22 mouse cellular contexts compared by ENCODE assay signal in genomic region chr13:15343474-15343873, GRCm38 (mm10).
DNase-seq lines count a peak whose midpoint lies in the region; ATAC-seq and TF ChIP-seq lines count a peak whose summit lies in the region.
"Had no signal": no experiment of that assay in that cellular context is flagged by ENCODE, and none has a peak within 500 bp of the region (broad histone marks: within the 10 kb centered on the region; RNA-seq: fewer than 3 reads in every experiment).

No protein-coding gene starts in this region.

- no peak for DNase-seq in heart, postnatal 25 days (ENCODE audit: low spot score)
- DNase-seq in embryo, embryonic 10.5 days (ENCODE audit: low spot score): peak; percentile 53
- DNase-seq in limb, embryonic 11.5 days (ENCODE audit: low spot score): peak; percentile 38
- DNase-seq in layer of hippocampus, adult 9-10 months (ENCODE audit: low spot score): no peak
- DNase-seq in kidney, adult 2 months: no peak
- DNase-seq: adrenal gland, adult 2 months; adrenal gland, postnatal 25 days; cerebellum, adult 11-12 months; cerebellum, adult 9-10 months; cerebellum, postnatal 25 days; gastrocnemius, postnatal 10 days; heart, adult 18-20 months; heart, postnatal 14 days had no signal

- H3K9me3 ChIP-seq in heart, embryonic 12.5 days (replicated peaks): no peaks in the 10 kb centered on the region
- no peaks in the 10 kb centered on the region for H3K9me3 ChIP-seq in limb, embryonic 11.5 days (ENCODE audit: control insufficient read depth, low read length)
- H3K9me3 ChIP-seq: embryonic facial prominence, embryonic 12.5 days; forebrain, embryonic 15.5 days; heart, embryonic 10.5 days; heart, embryonic 15.5 days; hindbrain, embryonic 10.5 days; hindbrain, embryonic 15.5 days had no signal

- WGBS in heart, embryonic 12.5 days: 36% methylated on average over 3 of the region's 3 CpGs
- 4% methylated on average over 3 of the region's 3 CpGs for WGBS in limb, embryonic 11.5 days
- WGBS in kidney, adult 2 months: 26% methylated on average over 3 of the region's 3 CpGs

- no peak for TF ChIP-seq POLR2A in kidney, adult 2 months (IDR thresholded peaks at IDR 0.05; ENCODE audit: low read depth, low read length)

- no peak overlapping the region for H3K9ac ChIP-seq in heart, embryonic 12.5 days
- no peak overlapping the region for H3K9ac ChIP-seq in limb, embryonic 11.5 days (ENCODE audit: low read length)
- H3K9ac ChIP-seq: embryonic facial prominence, embryonic 12.5 days; forebrain, embryonic 15.5 days; heart, embryonic 15.5 days; hindbrain, embryonic 15.5 days had no signal

- no peak overlapping the region for H3K4me2 ChIP-seq in heart, embryonic 12.5 days
- no peak overlapping the region for H3K4me2 ChIP-seq in limb, embryonic 11.5 days (ENCODE audit: low read depth, severe bottlenecking)
- H3K4me2 ChIP-seq: embryonic facial prominence, embryonic 12.5 days; forebrain, embryonic 15.5 days; heart, embryonic 15.5 days; hindbrain, embryonic 15.5 days had no signal

- no peak for ATAC-seq in heart, embryonic 12.5 days (ENCODE audit: insufficient number of reproducible peaks, low FRiP score)
- ATAC-seq in limb, embryonic 11.5 days (ENCODE audit: insufficient number of reproducible peaks, low FRiP score, low TSS enrichment, low read depth): 0 out of 2 replicates have a peak, but pooled peaks have one; percentile 20
- ATAC-seq in cerebellum, adult (ENCODE audit: insufficient number of reproducible peaks, low FRiP score, low TSS enrichment): no peak
- ATAC-seq: forebrain, embryonic 15.5 days had no signal

- no peaks in the 10 kb centered on the region for H3K4me1 ChIP-seq in heart, embryonic 12.5 days (replicated peaks)
- H3K4me1 ChIP-seq in limb, embryonic 11.5 days (ENCODE audit: control insufficient read depth, insufficient read depth, low read length): peaks cover 18% of the 10 kb centered on the region; the same call in 1 of the 2 replicates
- H3K4me1 ChIP-seq in kidney, adult 2 months (ENCODE audit: control insufficient read depth, insufficient read depth, low read length): no peaks in the 10 kb centered on the region
- H3K4me1 ChIP-seq: forebrain, embryonic 15.5 days; heart, embryonic 10.5 days; heart, embryonic 15.5 days; hindbrain, embryonic 15.5 days had no signal

- H3K27me3 ChIP-seq in heart, embryonic 12.5 days (replicated peaks): no peaks in the 10 kb centered on the region
- H3K27me3 ChIP-seq in limb, embryonic 11.5 days (ENCODE audit: control insufficient read depth, insufficient read depth, low read length): no peaks in the 10 kb centered on the region
- H3K27me3 ChIP-seq in kidney, adult 2 months (replicated peaks; ENCODE audit: control insufficient read depth, insufficient read depth, low read length): no peaks in the 10 kb centered on the region
- H3K27me3 ChIP-seq: CH12.LX; embryonic facial prominence, embryonic 12.5 days; forebrain, embryonic 15.5 days; heart, embryonic 15.5 days; hindbrain, embryonic 15.5 days had no signal

- TF ChIP-seq CTCF in kidney, adult 2 months (conservative IDR thresholded peaks at IDR 0.05; ENCODE audit: insufficient read depth, insufficient read length, low read depth, low read length): no peak

- H3K36me3 ChIP-seq in heart, embryonic 12.5 days: no peaks in the 10 kb centered on the region
- no peaks in the 10 kb centered on the region for H3K36me3 ChIP-seq in limb, embryonic 11.5 days (ENCODE audit: control insufficient read depth, insufficient read depth, low read length)
- no peaks in the 10 kb centered on the region for H3K36me3 ChIP-seq in kidney, adult 2 months (ENCODE audit: control insufficient read depth, insufficient read depth, low read length)
- H3K36me3 ChIP-seq: embryonic facial prominence, embryonic 12.5 days; forebrain, embryonic 15.5 days; heart, embryonic 10.5 days; heart, embryonic 15.5 days; hindbrain, embryonic 10.5 days; hindbrain, embryonic 15.5 days had no signal

- 0 out of 2 replicates have a peak overlapping the region, but pooled peaks have one; percentile 43 for H3K27ac ChIP-seq in heart, embryonic 12.5 days (ENCODE audit: poor library complexity, severe bottlenecking)
- no peak overlapping the region for H3K27ac ChIP-seq in limb, embryonic 11.5 days (replicated peaks; ENCODE audit: low read depth, low read length)
- H3K27ac ChIP-seq in kidney, adult 2 months (ENCODE audit: insufficient read depth, low read depth, low read length): no peak overlapping the region
- H3K27ac ChIP-seq: embryonic facial prominence, embryonic 12.5 days; forebrain, embryonic 15.5 days; heart, embryonic 10.5 days; heart, embryonic 15.5 days; hindbrain, embryonic 10.5 days; hindbrain, embryonic 15.5 days had no signal

- intact Hi-C loops in heart, postnatal 25 days (cut with DNase I): no loop called here

- H3K4me3 ChIP-seq in heart, embryonic 12.5 days: no peak overlapping the region
- no peak overlapping the region for H3K4me3 ChIP-seq in limb, embryonic 11.5 days (ENCODE audit: low read depth, low read length)
- H3K4me3 ChIP-seq in kidney, adult 2 months (ENCODE audit: insufficient read depth, low read depth, low read length): no peak overlapping the region
- H3K4me3 ChIP-seq: embryonic facial prominence, embryonic 12.5 days; forebrain, embryonic 15.5 days; heart, embryonic 10.5 days; heart, embryonic 15.5 days; hindbrain, embryonic 10.5 days; hindbrain, embryonic 15.5 days had no signal

Comparison
In these comparisons a context has a peak if more than half of its experiments do, and no peak if none do; other contexts are left out.
1. DNase-seq: peak in embryo, embryonic 10.5 days (single experiment) and limb, embryonic 11.5 days (single experiment); none in heart, postnatal 25 days (single experiment), layer of hippocampus, adult 9-10 months (single experiment) and kidney, adult 2 months (single experiment).